Comparison of ENCODE assay signal across 14 mouse cellular contexts in the genomic region with DNA sequence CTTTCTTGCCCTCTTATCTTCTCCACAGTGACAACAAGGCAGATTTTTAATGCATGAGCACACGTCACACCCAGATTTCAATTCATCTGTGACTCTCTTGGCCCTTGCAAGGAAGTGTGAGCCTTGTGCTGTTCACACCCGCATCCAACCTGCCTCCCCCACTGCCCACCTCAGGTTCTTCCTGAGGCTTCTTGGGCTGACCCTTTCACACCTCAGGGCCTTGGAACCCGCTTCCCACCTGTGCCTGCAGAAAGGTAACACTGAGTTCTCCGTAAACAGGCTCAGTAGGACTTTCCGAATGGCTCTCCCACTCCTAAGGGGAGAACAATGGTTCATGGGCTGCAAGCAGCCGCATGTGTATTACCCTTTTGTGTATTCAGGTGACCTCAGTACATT. TPM values are rescaled to one million over a fixed set of nuclear protein-coding genes. Genes with fewer than 3 reads are reported as not detected.
DNase-seq lines count a peak whose midpoint lies in the region; ATAC-seq and TF ChIP-seq lines count a peak whose summit lies in the region.
"Had no signal": no experiment of that assay in that cellular context is flagged by ENCODE, and none has a peak within 500 bp of the region (broad histone marks: within the 10 kb centered on the region; RNA-seq: fewer than 3 reads in every experiment).

No protein-coding gene starts in this region.

- H3K36me3 ChIP-seq in forebrain, embryonic 16.5 days (ENCODE audit: control insufficient read depth, insufficient read depth), result no peaks in the 10 kb centered on the region
- H3K36me3 ChIP-seq in forebrain, embryonic 12.5 days (replicated peaks), result no peaks in the 10 kb centered on the region
- H3K36me3 ChIP-seq in kidney, postnatal 0 days (ENCODE audit: insufficient read depth, low read length), result no peaks in the 10 kb centered on the region
- H3K36me3 ChIP-seq in hindbrain, embryonic 13.5 days, result peaks cover 9% of the 10 kb centered on the region
- H3K36me3 ChIP-seq: embryonic facial prominence, embryonic 13.5 days; limb, embryonic 13.5 days; midbrain, embryonic 12.5 days had no signal

- no peak overlapping the region for H3K4me2 ChIP-seq in forebrain, embryonic 16.5 days (ENCODE audit: low read length)
- H3K4me2 ChIP-seq in forebrain, embryonic 12.5 days, result no peak overlapping the region
- peak overlapping the region; percentile 18; the same call in 1 of the 2 replicates for H3K4me2 ChIP-seq in kidney, postnatal 0 days (ENCODE audit: low read length)
- no peak overlapping the region for H3K4me2 ChIP-seq in hindbrain, embryonic 13.5 days
- H3K4me2 ChIP-seq: embryonic facial prominence, embryonic 13.5 days; limb, embryonic 13.5 days; midbrain, embryonic 12.5 days had no signal

- H3K27ac ChIP-seq in forebrain, embryonic 16.5 days (ENCODE audit: low read length), result no peak overlapping the region
- H3K27ac ChIP-seq in forebrain, embryonic 12.5 days, result no peak overlapping the region
- H3K27ac ChIP-seq in kidney, postnatal 0 days, result peak overlapping the region; percentile 79
- no peak overlapping the region for H3K27ac ChIP-seq in hindbrain, embryonic 13.5 days
- no peak overlapping the region for H3K27ac ChIP-seq in left cerebral cortex, adult 2 months
- H3K27ac ChIP-seq: embryonic facial prominence, embryonic 13.5 days; limb, embryonic 13.5 days; midbrain, embryonic 12.5 days had no signal

- H3K4me3 ChIP-seq in forebrain, embryonic 16.5 days (replicated peaks; ENCODE audit: low read length), result no peak overlapping the region
- no peak overlapping the region for H3K4me3 ChIP-seq in forebrain, embryonic 12.5 days (replicated peaks)
- H3K4me3 ChIP-seq in kidney, postnatal 0 days (replicated peaks; ENCODE audit: low read depth, low read length), result no peak overlapping the region
- no peak overlapping the region for H3K4me3 ChIP-seq in hindbrain, embryonic 13.5 days
- no peak overlapping the region for H3K4me3 ChIP-seq in left cerebral cortex, adult 2 months
- H3K4me3 ChIP-seq: embryonic facial prominence, embryonic 13.5 days; limb, embryonic 13.5 days; midbrain, embryonic 12.5 days had no signal

- no peaks in the 10 kb centered on the region for H3K27me3 ChIP-seq in forebrain, embryonic 16.5 days (replicated peaks; ENCODE audit: control insufficient read depth, insufficient read depth, low read length)
- H3K27me3 ChIP-seq in forebrain, embryonic 12.5 days, result no peaks in the 10 kb centered on the region
- H3K27me3 ChIP-seq in kidney, postnatal 0 days (ENCODE audit: insufficient read depth, low read length), result no peaks in the 10 kb centered on the region
- H3K27me3 ChIP-seq in hindbrain, embryonic 13.5 days, result no peaks in the 10 kb centered on the region
- H3K27me3 ChIP-seq: embryonic facial prominence, embryonic 13.5 days; limb, embryonic 13.5 days; midbrain, embryonic 12.5 days had no signal

- ATAC-seq in forebrain, embryonic 16.5 days, result 0 out of 2 replicates have a peak, but pooled peaks have one; percentile 14
- ATAC-seq in forebrain, embryonic 12.5 days (ENCODE audit: low FRiP score), result no peak
- peak; percentile 41; the same call in 1 of the 2 replicates for ATAC-seq in kidney, postnatal 0 days (replicated peaks; ENCODE audit: low FRiP score, low read depth)
- ATAC-seq in hindbrain, embryonic 13.5 days (ENCODE audit: low FRiP score), result 0 out of 2 replicates have a peak, but pooled peaks have one; percentile 25
- 0 out of 2 replicates have a peak, but pooled peaks have one; percentile 6 for ATAC-seq in monocyte, adult 5-6 weeks (replicated peaks; ENCODE audit: insufficient number of reproducible peaks, low FRiP score, low TSS enrichment, poor library complexity, severe bottlenecking)

- no peaks in the 10 kb centered on the region for H3K9me3 ChIP-seq in forebrain, embryonic 16.5 days (ENCODE audit: control insufficient read depth, low read length)
- no peaks in the 10 kb centered on the region for H3K9me3 ChIP-seq in forebrain, embryonic 12.5 days
- no peaks in the 10 kb centered on the region for H3K9me3 ChIP-seq in kidney, postnatal 0 days (replicated peaks; ENCODE audit: low read length)
- no peaks in the 10 kb centered on the region for H3K9me3 ChIP-seq in hindbrain, embryonic 13.5 days
- H3K9me3 ChIP-seq: embryonic facial prominence, embryonic 13.5 days; limb, embryonic 13.5 days; midbrain, embryonic 12.5 days had no signal

- 60% methylated on average over 6 of the region's 6 CpGs for WGBS in forebrain, embryonic 16.5 days
- WGBS in forebrain, embryonic 12.5 days, result 57% methylated on average over 6 of the region's 6 CpGs
- 58% methylated on average over 6 of the region's 6 CpGs for WGBS in kidney, postnatal 0 days
- 42% methylated on average over 6 of the region's 6 CpGs for WGBS in hindbrain, embryonic 13.5 days

- H3K9ac ChIP-seq in forebrain, embryonic 16.5 days (replicated peaks; ENCODE audit: low read depth, low read length), result no peak overlapping the region
- no peak overlapping the region for H3K9ac ChIP-seq in forebrain, embryonic 12.5 days
- no peak overlapping the region for H3K9ac ChIP-seq in kidney, postnatal 0 days (ENCODE audit: low read depth, low read length)
- no peak overlapping the region for H3K9ac ChIP-seq in hindbrain, embryonic 13.5 days
- H3K9ac ChIP-seq: embryonic facial prominence, embryonic 13.5 days; limb, embryonic 13.5 days; midbrain, embryonic 12.5 days had no signal

- intact Hi-C loops in left cerebral cortex, adult 2 months (cut with DNase I), result no loop called here

- DNase-seq in kidney, postnatal 0 days (ENCODE audit: low spot score), result no peak
- DNase-seq in kidney, postnatal 36 days, result no peak
- DNase-seq in left cerebral cortex, adult 2 months (ENCODE audit: extremely low spot score in 1 of 2, low spot score in 2 of 2), result no peak
- DNase-seq in thymus, postnatal 36 days, result no peak
- DNase-seq: retina, postnatal 1 day had no signal

- no peak for TF ChIP-seq CTCF in kidney, postnatal 0 days (IDR thresholded peaks at IDR 0.05; ENCODE audit: low read depth)
- TF ChIP-seq CTCF in left cerebral cortex, adult 2 months (IDR thresholded peaks at IDR 0.05), result no peak

- H3K4me1 ChIP-seq in forebrain, embryonic 16.5 days (replicated peaks; ENCODE audit: control insufficient read depth, insufficient read depth, low read length), result peaks cover 17% of the 10 kb centered on the region
- H3K4me1 ChIP-seq in forebrain, embryonic 12.5 days, result peaks cover 23% of the 10 kb centered on the region
- H3K4me1 ChIP-seq in kidney, postnatal 0 days (replicated peaks; ENCODE audit: insufficient read depth, low read length), result peaks cover 12% of the 10 kb centered on the region
- peaks cover 26% of the 10 kb centered on the region for H3K4me1 ChIP-seq in hindbrain, embryonic 13.5 days (replicated peaks)

RNA-seq across cellular contexts. Expression of a gene that starts 15.8 kb away (rescaled TPM):
- polyA plus RNA-seq in forebrain, embryonic 16.5 days (2015; fragmentation: Nextera tagmentation; extraction: Ambion mirVana), result 287 and 301 TPM in 2 replicates
- polyA plus RNA-seq in forebrain, embryonic 12.5 days (2016; fragmentation: Nextera tagmentation; extraction: Ambion mirVana), result 115 and 121 TPM in 2 replicates
- polyA plus RNA-seq in kidney, postnatal 0 days (2015; fragmentation: Nextera tagmentation; extraction: Ambion mirVana), result 167 and 185 TPM in 2 replicates
- polyA plus RNA-seq in hindbrain, embryonic 13.5 days (2015; fragmentation: Nextera tagmentation; extraction: Ambion mirVana), result 273 and 279 TPM in 2 replicates
- total RNA-seq in monocyte, adult 5-6 weeks (2017), result 104 to 141 TPM (median 123 TPM) in 3 replicates
- 100 to 1,000 TPM; 136 to 144 TPM for total RNA-seq in left cerebral cortex, adult 2 months (2021)

RNA-seq across cellular contexts. Expression of a gene that starts 55.6 kb away (rescaled TPM):
- not detected in 2 replicates for polyA plus RNA-seq in forebrain, embryonic 16.5 days (2015; fragmentation: Nextera tagmentation; extraction: Ambion mirVana)
- polyA plus RNA-seq in forebrain, embryonic 12.5 days (2016; fragmentation: Nextera tagmentation; extraction: Ambion mirVana), result not detected in 2 replicates
- polyA plus RNA-seq in kidney, postnatal 0 days (2015; fragmentation: Nextera tagmentation; extraction: Ambion mirVana), result not detected in 2 replicates
- polyA plus RNA-seq in hindbrain, embryonic 13.5 days (2015; fragmentation: Nextera tagmentation; extraction: Ambion mirVana), result not detected in 2 replicates
- total RNA-seq in monocyte, adult 5-6 weeks (2017), result not detected in 3 replicates
- total RNA-seq in left cerebral cortex, adult 2 months (2021), result not detected
- total RNA-seq: gastrocnemius, postnatal 25 days; layer of hippocampus, adult 8-10 months had no signal
- polyA plus RNA-seq: embryonic facial prominence, embryonic 13.5 days; limb, embryonic 13.5 days; midbrain, embryonic 12.5 days had no signal

RNA-seq across cellular contexts. Expression of a gene that starts 58.4 kb away (rescaled TPM):
- polyA plus RNA-seq in forebrain, embryonic 16.5 days (2015; fragmentation: Nextera tagmentation; extraction: Ambion mirVana), result 2.0 and 2.4 TPM in 2 replicates
- polyA plus RNA-seq in forebrain, embryonic 12.5 days (2016; fragmentation: Nextera tagmentation; extraction: Ambion mirVana), result 2.7 and 3.2 TPM in 2 replicates
- 12.0 and 12.4 TPM in 2 replicates for polyA plus RNA-seq in kidney, postnatal 0 days (2015; fragmentation: Nextera tagmentation; extraction: Ambion mirVana)
- polyA plus RNA-seq in hindbrain, embryonic 13.5 days (2015; fragmentation: Nextera tagmentation; extraction: Ambion mirVana), result 8.6 and 9.6 TPM in 2 replicates
- not detected in 3 replicates for total RNA-seq in monocyte, adult 5-6 weeks (2017)
- 1 to 10 TPM; 7.7 to 9.8 TPM for total RNA-seq in left cerebral cortex, adult 2 months (2021)
